Mouse (Mus musculus): Measurements from ENCODE around the gene Asb8. TPM values are rescaled to one million over a fixed set of nuclear protein-coding genes. Genes with fewer than 3 reads are reported as not detected.

Asb8 gene
- total RNA-seq, 1 experiment from 2014 or later = 28.3 TPM

- peak; percentile 79 for ATAC-seq (replicated peaks; ENCODE audit: insufficient number of reproducible peaks, low FRiP score, low TSS enrichment, poor library complexity, severe bottlenecking)
These were observed 72.1 kb downstream of the Asb8 start, which contains the start of gene Senp1 for GRCm38 (mm10) chr15:98093121-98094011. Gene Senp1 (minus strand): TSS chr15:98093744.

- ATAC-seq (replicated peaks; ENCODE audit: insufficient number of reproducible peaks, low FRiP score, low TSS enrichment, poor library complexity, severe bottlenecking) = peak; percentile 2; the same call in 1 of the 2 replicates
These were observed 72.9 kb downstream of the Asb8 start, which contains the start of gene Pfkm for GRCm38 (mm10) chr15:98092372-98093120. Gene Pfkm (plus strand): TSS chr15:98092589.

GRCm38 (mm10) chr15:98091841-98092240 lies 73.6 kb downstream of the Asb8 start:
- ATAC-seq (replicated peaks; ENCODE audit: insufficient number of reproducible peaks, low FRiP score, low TSS enrichment, poor library complexity, severe bottlenecking) = no peak

GRCm38 (mm10) chr15:98089421-98090183 lies 75.8 kb downstream of the Asb8 start:
- ATAC-seq (replicated peaks; ENCODE audit: insufficient number of reproducible peaks, low FRiP score, low TSS enrichment, poor library complexity, severe bottlenecking) = peak; percentile 60

GRCm38 (mm10) chr15:98088889-98089288 lies 76.5 kb downstream of the Asb8 start:
- no peak for ATAC-seq (replicated peaks; ENCODE audit: insufficient number of reproducible peaks, low FRiP score, low TSS enrichment, poor library complexity, severe bottlenecking)

Other genes starting within 250 kb of the Asb8 start
- 4.1 to 9.3 TPM (median 4.1 TPM) in 3 replicates for gene Tmem106c, start 201.4 kb downstream of the Asb8 start, total RNA-seq (2017)
- gene Col2a1, start 160.9 kb downstream of the Asb8 start, total RNA-seq (2017) = 1.1 TPM in 1 of 3 replicates, not detected in the others
- gene Pfkm, start 73.0 kb downstream of the Asb8 start, total RNA-seq (2017) = 2.6 to 3.4 TPM (median 3.3 TPM) in 3 replicates
- 39.4 to 66.2 TPM (median 59.8 TPM) in 3 replicates for gene Senp1, start 71.9 kb downstream of the Asb8 start, total RNA-seq (2017)
- not detected in 3 replicates for gene Ccdc184, start 1.5 kb upstream of the Asb8 start, total RNA-seq (2017)
- gene Olfr288, start 29.9 kb upstream of the Asb8 start, total RNA-seq (2017) = not detected in 3 replicates
- gene Gm44579, start 55.4 kb upstream of the Asb8 start, total RNA-seq (2017) = not detected in 3 replicates
- gene Olfr287, start 55.4 kb upstream of the Asb8 start, total RNA-seq (2017) = not detected in 3 replicates
- gene Olfr286, start 68.8 kb upstream of the Asb8 start, total RNA-seq (2017) = not detected in 3 replicates
- not detected in 3 replicates for gene H1fnt, start 91.7 kb upstream of the Asb8 start, total RNA-seq (2017)
- gene Zfp641, start 130.5 kb upstream of the Asb8 start, total RNA-seq (2017) = not detected in 3 replicates
- gene Olfr285, start 151.7 kb upstream of the Asb8 start, total RNA-seq (2017) = not detected in 3 replicates
- gene Olfr284, start 175.4 kb upstream of the Asb8 start, total RNA-seq (2017) = not detected in 3 replicates
- gene Olfr283, start 215.3 kb upstream of the Asb8 start, total RNA-seq (2017) = not detected in 3 replicates

All from monocyte, adult 5-6 weeks (primary cell).